Mouse (Mus musculus): ENCODE results near the gene Gdpgp1. TPM values are rescaled to one million over a fixed set of nuclear protein-coding genes. Genes with fewer than 3 reads are reported as not detected.

The Gdpgp1 gene
- polyA plus RNA-seq, 1 experiment from 2014 or later = 4.0 TPM

GRCm38 (mm10) chr7:80197941-80198778, 34.5 kb upstream of the Gdpgp1 start:
- no peaks in the 10 kb centered on the region for H3K27me3 ChIP-seq (ENCODE audit: control insufficient read depth, insufficient read depth, low read length)
- no peaks in the 10 kb centered on the region for H3K9me3 ChIP-seq (replicated peaks; ENCODE audit: control insufficient read depth, low read length)
- ATAC-seq (ENCODE audit: insufficient read depth, low FRiP score) = peak; percentile 93
- WGBS = under 1% methylated on average over 63 of the region's 74 CpGs
- H3K4me1 ChIP-seq (ENCODE audit: control insufficient read depth, insufficient read depth, low read length) = peaks cover 42% of the 10 kb centered on the region
- peak overlapping the region; percentile 86 for H3K9ac ChIP-seq (ENCODE audit: low read length)
- H3K27ac ChIP-seq (ENCODE audit: low read length) = peak overlapping the region; percentile 97
- peaks cover 3% of the 10 kb centered on the region; the same call in 1 of the 2 replicates for H3K36me3 ChIP-seq (ENCODE audit: control insufficient read depth, insufficient read depth, low read length)
- peak overlapping the region; percentile 71 for H3K4me3 ChIP-seq (replicated peaks; ENCODE audit: low read length)
- peak overlapping the region; percentile 73 for H3K4me2 ChIP-seq (ENCODE audit: low read depth, low read length)

- Histone ChIP-seq H3K36me3 (ENCODE audit: control insufficient read depth, insufficient read depth, low read length) (peaks cover 3% of the 10 kb centered on the region; the same call in 1 of the 2 replicates), H3K27me3 (ENCODE audit: control insufficient read depth, insufficient read depth, low read length) (no peaks in the 10 kb centered on the region), H3K4me1 (ENCODE audit: control insufficient read depth, insufficient read depth, low read length) (peaks cover 48% of the 10 kb centered on the region), H3K4me2 (ENCODE audit: low read depth, low read length) (peak overlapping the region; percentile 73), H3K9ac (ENCODE audit: low read length) (peak overlapping the region; percentile 86), H3K9me3 (replicated peaks; ENCODE audit: control insufficient read depth, low read length) (no peaks in the 10 kb centered on the region), H3K27ac (ENCODE audit: low read length) (peak overlapping the region; percentile 97), H3K4me3 (replicated peaks; ENCODE audit: low read length) (peak overlapping the region; percentile 71)
- WGBS = 1% methylated on average over 11 of the region's 11 CpGs
- ATAC-seq (ENCODE audit: insufficient read depth, low FRiP score) = no peak
These were observed 33.8 kb upstream of the Gdpgp1 start for GRCm38 (mm10) chr7:80198863-80199262.

- Histone ChIP-seq H3K4me2 (ENCODE audit: low read depth, low read length) (peak overlapping the region; percentile 73), H3K27me3 (ENCODE audit: control insufficient read depth, insufficient read depth, low read length) (no peaks in the 10 kb centered on the region), H3K4me3 (replicated peaks; ENCODE audit: low read length) (peak overlapping the region; percentile 71), H3K27ac (ENCODE audit: low read length) (peak overlapping the region; percentile 97), H3K9me3 (replicated peaks; ENCODE audit: control insufficient read depth, low read length) (no peaks in the 10 kb centered on the region), H3K4me1 (ENCODE audit: control insufficient read depth, insufficient read depth, low read length) (peaks cover 48% of the 10 kb centered on the region), H3K9ac (ENCODE audit: low read length) (peak overlapping the region; percentile 86), H3K36me3 (ENCODE audit: control insufficient read depth, insufficient read depth, low read length) (peaks cover 3% of the 10 kb centered on the region; the same call in 1 of the 2 replicates)
- WGBS = 27% methylated on average over 6 of the region's 6 CpGs
- no peak for ATAC-seq (ENCODE audit: insufficient read depth, low FRiP score)
These were observed 33.4 kb upstream of the Gdpgp1 start for GRCm38 (mm10) chr7:80199286-80199685.

- Histone ChIP-seq H3K9me3 (replicated peaks; ENCODE audit: control insufficient read depth, low read length) (no peaks in the 10 kb centered on the region), H3K27me3 (ENCODE audit: control insufficient read depth, insufficient read depth, low read length) (no peaks in the 10 kb centered on the region), H3K36me3 (ENCODE audit: control insufficient read depth, insufficient read depth, low read length) (peaks cover 3% of the 10 kb centered on the region; the same call in 1 of the 2 replicates), H3K27ac (ENCODE audit: low read length) (peak overlapping the region; percentile 7; the same call in 1 of the 2 replicates), H3K4me3 (replicated peaks; ENCODE audit: low read length) (peak overlapping the region; percentile 71), H3K9ac (ENCODE audit: low read length) (peak overlapping the region; percentile 86), H3K4me1 (ENCODE audit: control insufficient read depth, insufficient read depth, low read length) (peaks cover 50% of the 10 kb centered on the region), H3K4me2 (ENCODE audit: low read depth, low read length) (peak overlapping the region; percentile 73)
- no peak for ATAC-seq (ENCODE audit: insufficient read depth, low FRiP score)
- WGBS = 68% methylated on average over 11 of the region's 11 CpGs
These were observed 32.6 kb upstream of the Gdpgp1 start for GRCm38 (mm10) chr7:80199851-80200587.

- Histone ChIP-seq H3K4me3 (replicated peaks; ENCODE audit: low read length) (peak overlapping the region; percentile 8; the same call in 1 of the 2 replicates), H3K27me3 (ENCODE audit: control insufficient read depth, insufficient read depth, low read length) (no peaks in the 10 kb centered on the region), H3K36me3 (ENCODE audit: control insufficient read depth, insufficient read depth, low read length) (peaks cover 3% of the 10 kb centered on the region; the same call in 1 of the 2 replicates), H3K4me2 (ENCODE audit: low read depth, low read length) (peak overlapping the region; percentile 73), H3K9ac (ENCODE audit: low read length) (peak overlapping the region; percentile 86; the same call in 1 of the 2 replicates), H3K27ac (ENCODE audit: low read length) (peak overlapping the region; percentile 7; the same call in 1 of the 2 replicates), H3K9me3 (replicated peaks; ENCODE audit: control insufficient read depth, low read length) (no peaks in the 10 kb centered on the region), H3K4me1 (ENCODE audit: control insufficient read depth, insufficient read depth, low read length) (peaks cover 55% of the 10 kb centered on the region)
- ATAC-seq (ENCODE audit: insufficient read depth, low FRiP score) = no peak
- WGBS = 80% methylated on average over 6 of the region's 6 CpGs
These were observed 32.1 kb upstream of the Gdpgp1 start for GRCm38 (mm10) chr7:80200588-80200945.

- Histone ChIP-seq H3K27ac (ENCODE audit: low read length) (no peak overlapping the region), H3K36me3 (ENCODE audit: control insufficient read depth, insufficient read depth, low read length) (peaks cover 3% of the 10 kb centered on the region; the same call in 1 of the 2 replicates), H3K27me3 (ENCODE audit: control insufficient read depth, insufficient read depth, low read length) (no peaks in the 10 kb centered on the region), H3K4me2 (ENCODE audit: low read depth, low read length) (no peak overlapping the region), H3K9ac (ENCODE audit: low read length) (no peak overlapping the region; the same call in 1 of the 2 replicates), H3K4me3 (replicated peaks; ENCODE audit: low read length) (no peak overlapping the region), H3K4me1 (ENCODE audit: control insufficient read depth, insufficient read depth, low read length) (peaks cover 59% of the 10 kb centered on the region), H3K9me3 (replicated peaks; ENCODE audit: control insufficient read depth, low read length) (no peaks in the 10 kb centered on the region)
- 77% methylated on average over 5 of the region's 5 CpGs for WGBS
- ATAC-seq (ENCODE audit: insufficient read depth, low FRiP score) = no peak
These were observed 31.6 kb upstream of the Gdpgp1 start for GRCm38 (mm10) chr7:80200963-80201539.

- WGBS = 81% methylated on average over 15 of the region's 15 CpGs
These were observed 30.7 kb upstream of the Gdpgp1 start for GRCm38 (mm10) chr7:80201888-80202540.

GRCm38 (mm10) chr7:80202961-80203360, 29.7 kb upstream of the Gdpgp1 start:
- Histone ChIP-seq H3K27ac (ENCODE audit: low read length) (0 out of 2 replicates have a peak overlapping the region, but pooled peaks have one; percentile 43), H3K4me1 (ENCODE audit: control insufficient read depth, insufficient read depth, low read length) (peaks cover 71% of the 10 kb centered on the region), H3K4me3 (replicated peaks; ENCODE audit: low read length) (no peak overlapping the region), H3K36me3 (ENCODE audit: control insufficient read depth, insufficient read depth, low read length) (peaks cover 3% of the 10 kb centered on the region; the same call in 1 of the 2 replicates), H3K4me2 (ENCODE audit: low read depth, low read length) (0 out of 2 replicates have a peak overlapping the region, but pooled peaks have one; percentile 2), H3K9ac (ENCODE audit: low read length) (peak overlapping the region; percentile 31; the same call in 1 of the 2 replicates), H3K9me3 (replicated peaks; ENCODE audit: control insufficient read depth, low read length) (no peaks in the 10 kb centered on the region), H3K27me3 (ENCODE audit: control insufficient read depth, insufficient read depth, low read length) (no peaks in the 10 kb centered on the region)
- 80% methylated on average over 5 of the region's 5 CpGs for WGBS
- ATAC-seq (ENCODE audit: insufficient read depth, low FRiP score) = no peak

More at GRCm38 (mm10) chr7:80201888-80202540, 30.7 kb upstream of the Gdpgp1 start:
- Histone ChIP-seq H3K4me3 (replicated peaks; ENCODE audit: low read length) (no peak overlapping the region), H3K9me3 (replicated peaks; ENCODE audit: control insufficient read depth, low read length) (no peaks in the 10 kb centered on the region), H3K4me2 (ENCODE audit: low read depth, low read length) (no peak overlapping the region), H3K36me3 (ENCODE audit: control insufficient read depth, insufficient read depth, low read length) (peaks cover 3% of the 10 kb centered on the region; the same call in 1 of the 2 replicates), H3K27ac (ENCODE audit: low read length) (no peak overlapping the region), H3K4me1 (ENCODE audit: control insufficient read depth, insufficient read depth, low read length) (peaks cover 69% of the 10 kb centered on the region), H3K9ac (ENCODE audit: low read length) (no peak overlapping the region), H3K27me3 (ENCODE audit: control insufficient read depth, insufficient read depth, low read length) (no peaks in the 10 kb centered on the region)
- ATAC-seq (ENCODE audit: insufficient read depth, low FRiP score) = no peak

Measured in stomach, embryonic 16.5 days (tissue).